Mouse (Mus musculus) forebrain, embryonic 16.5 days (tissue): ENCODE results near the gene Erich2. TPM values are rescaled to one million over a fixed set of nuclear protein-coding genes. Genes with fewer than 3 reads are reported as not detected.

Experiments used
- ATAC-seq: fragments of 200-750 bp; cut with Nextera tagmentation; 2 replicates; pipeline ENCODE4 v1.8.0; 2017; ENCODE audit warnings: mild to moderate bottlenecking, moderate library complexity
- H3K27ac ChIP-seq: fragments of 300-500 bp; sonication (generic); 2 replicates; pipeline ENCODE4 v1.5.1; 2014; ENCODE audit warnings: low read length, control low read depth
- H3K27me3 ChIP-seq: fragments of 300-500 bp; sonication (generic); replicated peaks from 2 replicates; pipeline ENCODE4 v1.6.1; 2014; ENCODE audit warnings: low read length; ENCODE audit not compliant: control insufficient read depth, insufficient read depth
- H3K36me3 ChIP-seq: fragments of 300-500 bp; sonication (generic); 2 replicates; pipeline ENCODE4 v1.6.1; 2014; ENCODE audit not compliant: control insufficient read depth, insufficient read depth
- H3K4me1 ChIP-seq: fragments of 300-500 bp; sonication (generic); replicated peaks from 2 replicates; pipeline ENCODE4 v1.6.1; 2014; ENCODE audit warnings: low read length; ENCODE audit not compliant: control insufficient read depth, insufficient read depth
- H3K4me2 ChIP-seq: fragments of 300-500 bp; sonication (generic); 2 replicates; pipeline ENCODE4 v1.6.1; 2014; ENCODE audit warnings: mild to moderate bottlenecking, low read length, control low read depth
- H3K4me3 ChIP-seq: fragments of 300-500 bp; sonication (generic); replicated peaks from 2 replicates; pipeline ENCODE4 v1.5.1; 2014; ENCODE audit warnings: mild to moderate bottlenecking, low read length, control low read depth
- H3K9ac ChIP-seq: fragments of 300-500 bp; sonication (generic); replicated peaks from 2 replicates; pipeline ENCODE4 v1.6.1; 2014; ENCODE audit warnings: low read depth, low read length, control low read depth
- H3K9me3 ChIP-seq: fragments of 300-500 bp; sonication (generic); 2 replicates; pipeline ENCODE4 v1.6.1; 2016; ENCODE audit warnings: low read length; ENCODE audit not compliant: control insufficient read depth
- WGBS: fragments of 180-500 bp; shearing (Covaris S2); extraction: QIAGEN DNeasy Blood & Tissue Kit; methylation state at CpG from one replicate; pipeline ENCODE4 v1.1.7; 2014; 5-methylcytosine and 5-hydroxymethylcytosine counted together
- polyA plus RNA-seq: library from polyadenylated mRNA; unstranded; fragments of >200 nt; fragmentation: Nextera tagmentation; extraction: Ambion mirVana; gene quantifications from 2 replicates; pipeline ENCODE4 v1.2.1, GENCODE M21; 2015

Gene Erich2
- polyA plus RNA-seq, 1 experiment from 2014 or later: 2.6 TPM

GRCm38 (mm10) chr2:70559520-70559919 is 50.9 kb downstream of the Erich2 start:
- Histone ChIP-seq H3K27ac (peak overlapping the region; percentile 61), H3K9me3 (no peaks in the 10 kb centered on the region), H3K4me3 (peak overlapping the region; percentile 15), H3K36me3 (no peaks in the 10 kb centered on the region), H3K27me3 (peaks cover 17% of the 10 kb centered on the region), H3K4me1 (peaks cover 24% of the 10 kb centered on the region), H3K9ac (peak overlapping the region; percentile 34; the same call in 1 of the 2 replicates), H3K4me2 (peak overlapping the region; percentile 30)
- ATAC-seq: no peak
- WGBS: 3% methylated on average over 13 of the region's 13 CpGs

- no peaks in the 10 kb centered on the region for H3K9me3 ChIP-seq
- H3K36me3 ChIP-seq: no peaks in the 10 kb centered on the region
- peak overlapping the region; percentile 57 for H3K9ac ChIP-seq
- peaks cover 29% of the 10 kb centered on the region for H3K4me1 ChIP-seq
- H3K4me3 ChIP-seq: peak overlapping the region; percentile 53
- ATAC-seq: peak; percentile 64
- WGBS: under 1% methylated on average over 29 of the region's 29 CpGs
- H3K4me2 ChIP-seq: peak overlapping the region; percentile 65
- H3K27ac ChIP-seq: peak overlapping the region; percentile 94
- peaks cover 29% of the 10 kb centered on the region for H3K27me3 ChIP-seq
Observed at GRCm38 (mm10) chr2:70561077-70561795, 52.6 kb downstream of the Erich2 start.

DNA sequence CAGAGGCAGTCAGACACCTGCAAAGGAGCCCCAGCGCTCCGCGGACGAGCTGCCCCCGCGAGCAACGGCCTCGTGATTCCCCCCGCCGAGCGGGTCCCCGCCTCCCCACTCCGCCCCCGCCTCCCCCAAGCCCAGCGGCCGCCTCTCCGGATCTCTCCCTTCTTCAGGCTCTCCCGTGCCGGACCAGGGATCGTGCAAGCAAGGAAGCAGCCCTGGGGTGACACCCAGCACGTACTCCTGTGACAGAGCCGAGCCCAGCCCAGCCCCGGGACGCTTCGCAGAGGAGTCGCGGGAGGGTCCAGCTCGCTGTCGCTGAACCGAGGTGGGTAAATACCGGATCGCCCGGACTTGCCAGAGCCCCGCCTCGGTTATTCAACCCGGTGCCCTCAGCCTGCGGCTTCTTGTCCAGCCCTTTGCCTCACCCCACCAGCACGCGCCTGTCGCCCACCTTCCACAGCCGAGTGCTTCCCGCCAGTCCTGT is 53.4 kb downstream of the Erich2 start:
- peaks cover 35% of the 10 kb centered on the region for H3K27me3 ChIP-seq
- H3K36me3 ChIP-seq: no peaks in the 10 kb centered on the region
- H3K4me3 ChIP-seq: peak overlapping the region; percentile 53
- peaks cover 34% of the 10 kb centered on the region for H3K4me1 ChIP-seq
- peak overlapping the region; percentile 94 for H3K27ac ChIP-seq
- H3K9ac ChIP-seq: peak overlapping the region; percentile 57
- H3K4me2 ChIP-seq: peak overlapping the region; percentile 65
- ATAC-seq: peak; percentile 21
- 0% methylated on average over 41 of the region's 42 CpGs for WGBS
- H3K9me3 ChIP-seq: no peaks in the 10 kb centered on the region

- Histone ChIP-seq H3K9ac (peak overlapping the region; percentile 57), H3K4me2 (peak overlapping the region; percentile 65), H3K36me3 (no peaks in the 10 kb centered on the region), H3K27ac (peak overlapping the region; percentile 94), H3K4me3 (peak overlapping the region; percentile 53), H3K4me1 (peaks cover 34% of the 10 kb centered on the region), H3K9me3 (no peaks in the 10 kb centered on the region), H3K27me3 (peaks cover 31% of the 10 kb centered on the region)
- 0% methylated on average over 20 of the region's 34 CpGs for WGBS
- ATAC-seq: no peak
Observed at GRCm38 (mm10) chr2:70562611-70562980, 54.0 kb downstream of the Erich2 start.

- Histone ChIP-seq H3K27ac (peak overlapping the region; percentile 94), H3K4me1 (peaks cover 35% of the 10 kb centered on the region), H3K4me3 (peak overlapping the region; percentile 53), H3K9me3 (no peaks in the 10 kb centered on the region), H3K4me2 (peak overlapping the region; percentile 65), H3K27me3 (peaks cover 31% of the 10 kb centered on the region), H3K9ac (peak overlapping the region; percentile 57), H3K36me3 (no peaks in the 10 kb centered on the region)
- ATAC-seq: peak; percentile 2; the same call in 1 of the 2 replicates
- WGBS: under 1% methylated on average over 39 of the region's 40 CpGs
Observed at GRCm38 (mm10) chr2:70562981-70563671, 54.5 kb downstream of the Erich2 start.

GRCm38 (mm10) chr2:70563721-70564645 is 55.4 kb downstream of the Erich2 start:
- Histone ChIP-seq H3K4me2 (peak overlapping the region; percentile 65), H3K9me3 (no peaks in the 10 kb centered on the region), H3K27ac (peak overlapping the region; percentile 94), H3K4me3 (peak overlapping the region; percentile 53), H3K9ac (peak overlapping the region; percentile 57), H3K36me3 (no peaks in the 10 kb centered on the region), H3K4me1 (peaks cover 42% of the 10 kb centered on the region), H3K27me3 (peaks cover 31% of the 10 kb centered on the region)
- WGBS: 1% methylated on average over 38 of the region's 38 CpGs
- ATAC-seq: no peak; the same call in 1 of the 2 replicates

DNA sequence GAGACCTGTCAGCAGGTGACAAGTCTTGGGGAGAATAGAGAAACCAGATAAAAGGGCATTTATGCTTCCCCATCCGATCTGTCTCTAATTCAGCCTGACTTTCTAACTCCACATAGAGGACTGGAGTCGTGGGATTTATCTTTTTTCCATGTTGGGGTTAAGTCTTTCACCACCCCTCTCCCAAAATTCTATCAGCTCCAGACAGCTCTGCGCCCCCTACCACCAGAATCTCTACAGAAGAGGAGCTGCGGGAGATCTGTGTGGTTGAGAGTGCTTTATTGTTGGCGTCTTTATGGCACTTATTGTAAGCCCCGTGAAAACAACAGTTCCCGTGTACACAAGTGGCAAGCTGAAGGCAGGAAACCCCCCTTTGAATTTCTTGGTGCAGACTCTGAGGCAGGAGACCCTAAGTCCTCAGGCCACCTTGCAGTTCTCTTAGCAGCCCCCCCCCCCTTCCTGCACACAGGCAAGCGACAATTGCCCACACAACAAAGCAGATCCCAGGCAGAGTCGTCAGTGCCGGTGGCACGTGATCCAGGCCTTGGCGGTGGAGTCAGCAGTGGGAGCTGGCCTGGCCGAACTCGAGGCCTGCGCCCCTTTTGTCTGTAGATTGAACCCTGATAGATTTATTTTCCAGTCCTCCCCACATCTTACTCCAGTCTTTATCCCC is 56.2 kb downstream of the Erich2 start:
- ATAC-seq: no peak
- Histone ChIP-seq H3K4me1 (peaks cover 49% of the 10 kb centered on the region), H3K36me3 (no peaks in the 10 kb centered on the region), H3K27ac (peak overlapping the region; percentile 94), H3K4me2 (peak overlapping the region; percentile 65), H3K9me3 (no peaks in the 10 kb centered on the region), H3K27me3 (peaks cover 37% of the 10 kb centered on the region), H3K4me3 (peak overlapping the region; percentile 53), H3K9ac (peak overlapping the region; percentile 57)
- WGBS: 2% methylated on average over 15 of the region's 15 CpGs

DNA sequence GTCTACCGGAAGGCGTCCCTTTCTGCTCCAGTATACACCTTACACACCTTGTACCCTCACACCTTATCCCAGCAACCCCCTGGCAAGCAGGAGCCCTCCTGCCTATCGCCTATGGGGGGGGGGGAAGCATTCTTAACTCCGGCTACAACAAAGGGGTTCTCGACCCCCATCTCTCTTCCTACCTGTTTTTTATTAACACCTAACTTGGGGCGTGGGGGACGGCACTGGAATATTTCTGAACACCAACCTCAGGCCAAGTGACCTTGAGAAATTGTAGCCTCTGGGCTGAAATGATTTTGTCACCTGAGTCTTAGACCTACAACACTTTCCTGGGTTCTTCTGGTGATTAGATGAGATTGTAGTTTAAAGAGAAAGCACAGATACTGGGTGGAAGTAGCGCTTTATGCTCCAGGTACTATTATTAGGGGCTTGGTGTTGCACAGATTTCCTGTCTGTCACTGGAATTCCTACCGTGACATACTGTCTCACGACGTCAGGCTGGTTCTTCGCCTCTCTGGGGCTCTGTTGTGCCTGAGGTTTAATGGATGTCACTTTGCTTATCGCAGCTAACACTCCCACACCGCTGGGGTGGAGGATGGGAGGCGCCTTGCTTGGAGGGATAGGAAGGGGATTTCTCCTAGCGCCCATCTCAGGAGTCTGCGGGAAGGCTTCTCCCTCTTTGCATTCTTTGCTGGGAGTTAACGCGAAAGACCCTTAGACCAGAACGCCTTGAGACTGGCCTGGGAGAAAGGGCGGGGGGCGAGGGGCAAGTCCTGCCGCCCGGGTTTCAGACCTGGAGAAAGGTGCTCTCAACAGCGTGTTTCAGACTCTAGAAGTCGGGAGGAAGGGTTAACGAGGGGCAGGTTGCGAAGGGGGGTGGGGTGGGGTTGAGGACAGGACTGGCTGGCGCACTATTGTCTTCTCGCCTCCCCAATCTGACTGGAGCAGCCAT is 57.3 kb downstream of the Erich2 start:
- peak overlapping the region; percentile 57 for H3K9ac ChIP-seq
- WGBS: 4% methylated on average over 30 of the region's 30 CpGs
- peak overlapping the region; percentile 53 for H3K4me3 ChIP-seq
- no peaks in the 10 kb centered on the region for H3K9me3 ChIP-seq
- no peaks in the 10 kb centered on the region for H3K36me3 ChIP-seq
- peak overlapping the region; percentile 65 for H3K4me2 ChIP-seq
- peaks cover 36% of the 10 kb centered on the region for H3K27me3 ChIP-seq
- H3K27ac ChIP-seq: peak overlapping the region; percentile 94
- no peak for ATAC-seq
- H3K4me1 ChIP-seq: peaks cover 44% of the 10 kb centered on the region
